Mouse (Mus musculus) heart, postnatal 0 days (tissue): Measurements from ENCODE around the gene Gm10490.

Experiments used
- CTCF ChIP-seq: IDR thresholded peaks from 2 replicates; pipeline ENCODE4 v1.5.1; 2016; ENCODE audit warnings: antibody characterized with exemption, control low read depth, low read depth
- EP300 ChIP-seq: IDR thresholded peaks from 2 replicates; pipeline ENCODE4 v1.6.1; 2016; ENCODE audit warnings: antibody characterized with exemption, low read depth

DNA sequence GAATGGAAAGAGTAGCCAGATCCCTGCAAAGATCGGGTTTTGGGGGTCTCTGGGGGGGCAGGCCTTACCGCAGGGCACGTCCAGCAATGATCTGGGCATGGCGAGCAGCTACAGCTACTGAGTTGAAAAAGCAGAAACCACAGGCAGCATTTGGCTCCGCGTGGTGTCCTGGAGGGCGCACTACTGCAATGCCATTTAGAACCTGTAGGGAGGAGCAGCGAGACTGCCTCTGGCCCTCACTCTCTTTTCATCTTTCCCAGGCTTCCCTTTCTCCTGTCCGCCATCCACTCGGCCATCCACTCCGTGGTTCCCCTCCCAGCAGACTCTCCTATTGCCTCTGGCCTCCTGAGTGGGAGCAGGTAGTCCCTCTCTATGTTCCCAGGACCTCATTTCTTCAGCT is 27.5 kb downstream of the Gm10490 start:
- TF ChIP-seq CTCF (peak; percentile 1; the same call in 1 of the 2 replicates), EP300 (no peak)
